Mouse (Mus musculus) lung, postnatal 25 days (tissue): ENCODE measurements around the gene Gna13.

Source experiments
- DNase-seq: peaks from one replicate; pipeline ENCODE4 v3.0.0; 2022; ENCODE audit warnings: low spot score

The Gna13 gene

GRCm38 (mm10) chr11:109349652-109350316 lies 12.8 kb upstream of the Gna13 start:
- no peak for DNase-seq

- no peak for DNase-seq
These were observed 12.3 kb upstream of the Gna13 start for GRCm38 (mm10) chr11:109350317-109350714.

GRCm38 (mm10) chr11:109351489-109351888 lies 11.1 kb upstream of the Gna13 start:
- DNase-seq, result no peak

- DNase-seq, result no peak
These were observed 9.0 kb upstream of the Gna13 start for GRCm38 (mm10) chr11:109353391-109354235.

GRCm38 (mm10) chr11:109354236-109354613 lies 8.4 kb upstream of the Gna13 start:
- DNase-seq, result no peak

- DNase-seq, result no peak
These were observed 6.8 kb upstream of the Gna13 start for GRCm38 (mm10) chr11:109355771-109356388.

GRCm38 (mm10) chr11:109357171-109357570 lies 5.5 kb upstream of the Gna13 start:
- DNase-seq, result no peak

GRCm38 (mm10) chr11:109358549-109358948 lies 4.1 kb upstream of the Gna13 start:
- no peak for DNase-seq

- DNase-seq, result no peak
These were observed 3.4 kb upstream of the Gna13 start for GRCm38 (mm10) chr11:109359043-109359752.

- DNase-seq, result no peak
These were observed 2.5 kb upstream of the Gna13 start for GRCm38 (mm10) chr11:109360102-109360501.

- no peak for DNase-seq
These were observed 2.0 kb upstream of the Gna13 start for GRCm38 (mm10) chr11:109360581-109361040.

- no peak for DNase-seq
These were observed 1.4 kb upstream of the Gna13 start for GRCm38 (mm10) chr11:109361241-109361630.

GRCm38 (mm10) chr11:109361631-109362462 lies 784 bp upstream of the Gna13 start:
- peak; percentile 70 for DNase-seq

- peak; percentile 38 for DNase-seq
These were observed 831 bp downstream of the Gna13 start for GRCm38 (mm10) chr11:109363191-109364133.

GRCm38 (mm10) chr11:109364337-109364736 lies 1.7 kb downstream of the Gna13 start:
- no peak for DNase-seq

GRCm38 (mm10) chr11:109364881-109365280 lies 2.2 kb downstream of the Gna13 start:
- no peak for DNase-seq

GRCm38 (mm10) chr11:109365818-109366217 lies 3.2 kb downstream of the Gna13 start:
- no peak for DNase-seq

- no peak for DNase-seq
These were observed 4.4 kb downstream of the Gna13 start for GRCm38 (mm10) chr11:109366802-109367579.

- DNase-seq, result peak; percentile 75
These were observed 6.5 kb downstream of the Gna13 start for GRCm38 (mm10) chr11:109369026-109369637.
